Mouse (Mus musculus) G1E (cell line): ENCODE results near the gene Cyp2s1. TPM values are rescaled to one million over a fixed set of nuclear protein-coding genes. Genes with fewer than 3 reads are reported as not detected.

Source experiments
- ATAC-seq: 2 replicates; pipeline ENCODE4 v1.8.0; 2016; ENCODE audit warnings: mild to moderate bottlenecking; ENCODE audit not compliant: insufficient number of reproducible peaks, poor library complexity, low FRiP score, severe bottlenecking; ENCODE audit errors: extremely low read depth
- DNase-seq: peaks from one replicate; pipeline ENCODE4 v3.0.0; 2012; ENCODE audit warnings: low spot score
- H3K27me3 ChIP-seq: 2 replicates; pipeline ENCODE4 v1.6.1; 2012; ENCODE audit warnings: mild to moderate bottlenecking, low read length, inconsistent platforms; ENCODE audit not compliant: insufficient read depth
- H3K36me3 ChIP-seq: replicated peaks from 2 replicates; pipeline ENCODE3; 2012; ENCODE audit warnings: mild to moderate bottlenecking, inconsistent platforms
- H3K4me1 ChIP-seq: 2 replicates; pipeline ENCODE4 v1.6.1; 2012; ENCODE audit warnings: low read depth, low read length, inconsistent platforms, mixed read lengths; ENCODE audit not compliant: insufficient read depth
- H3K4me3 ChIP-seq: 2 replicates; pipeline ENCODE4 v1.5.1; 2012; ENCODE audit warnings: low read depth, mild to moderate bottlenecking, inconsistent platforms, low read length, moderate library complexity, mixed read lengths
- H3K9me3 ChIP-seq: replicated peaks from 2 replicates; pipeline ENCODE4 v1.6.1; 2012; ENCODE audit warnings: inconsistent platforms
- CTCF ChIP-seq: IDR thresholded peaks from 2 replicates; pipeline ENCODE4 v1.5.1; 2012; ENCODE audit warnings: low read depth, low read length, inconsistent platforms, mixed read lengths
- GATA1 ChIP-seq: IDR thresholded peaks from 2 replicates; pipeline ENCODE4 v1.6.1; 2012; ENCODE audit warnings: borderline replicate concordance, low read length, inconsistent platforms, mixed read lengths
- GATA2 ChIP-seq: IDR thresholded peaks from 2 replicates; pipeline ENCODE4 v1.6.1; 2012; ENCODE audit warnings: low read depth, low read length, inconsistent platforms, borderline replicate concordance
- POLR2AphosphoS5 ChIP-seq: IDR thresholded peaks from 2 replicates; pipeline ENCODE4 v1.6.1; 2012; ENCODE audit warnings: low read depth, low read length, inconsistent platforms; ENCODE audit not compliant: insufficient replicate concordance
- TAL1 ChIP-seq: conservative IDR thresholded peaks from 2 replicates; pipeline ENCODE4 v1.6.1; 2012; ENCODE audit warnings: low read depth, low read length, inconsistent platforms, mixed read lengths
- polyA plus RNA-seq: library from polyadenylated mRNA; stranded (reverse); fragments of >175 nt; gene quantifications from 2 replicates; pipeline ENCODE4 v1.2.3, GENCODE M21; 2012
- total RNA-seq, 2 experiments: library from RNA; stranded (forward) in 1 of 2; stranded (reverse) in 1 of 2; fragments of 200-1000 nt in 1 of 2; fragments of >200 nt in 1 of 2; fragmentation: Nextera tagmentation in 1 of 2; gene quantifications; 2 replicates each; pipeline ENCODE4 v1.2.3; 2014 to 2017

Gene Cyp2s1
- total and polyA plus RNA-seq, 3 experiments: 0.11 TPM; not detected in 2

GRCm38 (mm10) chr7:25835188-25835891 is 18.6 kb upstream of the Cyp2s1 start:
- Histone ChIP-seq H3K36me3 (no peaks in the 10 kb centered on the region), H3K27me3 (no peaks in the 10 kb centered on the region), H3K4me1 (no peaks in the 10 kb centered on the region), H3K9me3 (no peaks in the 10 kb centered on the region), H3K4me3 (no peak overlapping the region)
- TF ChIP-seq GATA2: no peak
- TF ChIP-seq POLR2AphosphoS5: no peak
- TF ChIP-seq TAL1: no peak
- no peak for TF ChIP-seq CTCF
- no peak for TF ChIP-seq GATA1
- DNase-seq (no peak), ATAC-seq (no peak)

GRCm38 (mm10) chr7:25831557-25832530 is 15.1 kb upstream of the Cyp2s1 start:
- no peak overlapping the region for H3K4me3 ChIP-seq
- H3K9me3 ChIP-seq: no peaks in the 10 kb centered on the region
- H3K27me3 ChIP-seq: no peaks in the 10 kb centered on the region
- DNase-seq (no peak), ATAC-seq (no peak)
- TF ChIP-seq TAL1 (no peak), GATA1 (no peak), POLR2AphosphoS5 (no peak), GATA2 (no peak), CTCF (no peak)
- no peaks in the 10 kb centered on the region for H3K36me3 ChIP-seq
- H3K4me1 ChIP-seq: no peaks in the 10 kb centered on the region

- TF ChIP-seq GATA2 (no peak), GATA1 (no peak), TAL1 (no peak), POLR2AphosphoS5 (no peak), CTCF (no peak)
- ATAC-seq: no peak
- 0 out of 2 replicates have a peak, but pooled peaks cover 5% of the 10 kb centered on the region for H3K27me3 ChIP-seq
- DNase-seq: no peak
- H3K4me3 ChIP-seq: no peak overlapping the region
- no peaks in the 10 kb centered on the region for H3K36me3 ChIP-seq
- no peaks in the 10 kb centered on the region for H3K4me1 ChIP-seq
- no peaks in the 10 kb centered on the region for H3K9me3 ChIP-seq
Measured at GRCm38 (mm10) chr7:25830251-25830650, 13.5 kb upstream of the Cyp2s1 start.

GRCm38 (mm10) chr7:25827199-25827598 is 10.5 kb upstream of the Cyp2s1 start:
- Histone ChIP-seq H3K9me3 (no peaks in the 10 kb centered on the region), H3K4me1 (no peaks in the 10 kb centered on the region), H3K4me3 (no peak overlapping the region), H3K36me3 (no peaks in the 10 kb centered on the region), H3K27me3 (0 out of 2 replicates have a peak, but pooled peaks cover 5% of the 10 kb centered on the region)
- no peak for DNase-seq
- TF ChIP-seq CTCF (no peak), POLR2AphosphoS5 (no peak), TAL1 (no peak), GATA2 (no peak), GATA1 (no peak)
- ATAC-seq: no peak

- no peak for TF ChIP-seq POLR2AphosphoS5
- no peak for TF ChIP-seq CTCF
- no peak for TF ChIP-seq GATA1
- TF ChIP-seq GATA2: no peak
- no peak for TF ChIP-seq TAL1
- Histone ChIP-seq H3K36me3 (no peaks in the 10 kb centered on the region), H3K4me1 (no peaks in the 10 kb centered on the region), H3K4me3 (no peak overlapping the region), H3K27me3 (0 out of 2 replicates have a peak, but pooled peaks cover 5% of the 10 kb centered on the region), H3K9me3 (no peaks in the 10 kb centered on the region)
- ATAC-seq (no peak), DNase-seq (no peak)
Measured at GRCm38 (mm10) chr7:25826029-25826428, 9.3 kb upstream of the Cyp2s1 start.

GRCm38 (mm10) chr7:25825043-25825442 is 8.3 kb upstream of the Cyp2s1 start:
- Histone ChIP-seq H3K27me3 (0 out of 2 replicates have a peak, but pooled peaks cover 5% of the 10 kb centered on the region), H3K9me3 (no peaks in the 10 kb centered on the region), H3K4me3 (no peak overlapping the region), H3K36me3 (no peaks in the 10 kb centered on the region), H3K4me1 (no peaks in the 10 kb centered on the region)
- TF ChIP-seq POLR2AphosphoS5 (no peak), GATA2 (no peak), GATA1 (no peak), CTCF (no peak), TAL1 (no peak)
- ATAC-seq (no peak), DNase-seq (no peak)
